ENCODE assay signal across 8 mouse cellular contexts in the genomic region with DNA sequence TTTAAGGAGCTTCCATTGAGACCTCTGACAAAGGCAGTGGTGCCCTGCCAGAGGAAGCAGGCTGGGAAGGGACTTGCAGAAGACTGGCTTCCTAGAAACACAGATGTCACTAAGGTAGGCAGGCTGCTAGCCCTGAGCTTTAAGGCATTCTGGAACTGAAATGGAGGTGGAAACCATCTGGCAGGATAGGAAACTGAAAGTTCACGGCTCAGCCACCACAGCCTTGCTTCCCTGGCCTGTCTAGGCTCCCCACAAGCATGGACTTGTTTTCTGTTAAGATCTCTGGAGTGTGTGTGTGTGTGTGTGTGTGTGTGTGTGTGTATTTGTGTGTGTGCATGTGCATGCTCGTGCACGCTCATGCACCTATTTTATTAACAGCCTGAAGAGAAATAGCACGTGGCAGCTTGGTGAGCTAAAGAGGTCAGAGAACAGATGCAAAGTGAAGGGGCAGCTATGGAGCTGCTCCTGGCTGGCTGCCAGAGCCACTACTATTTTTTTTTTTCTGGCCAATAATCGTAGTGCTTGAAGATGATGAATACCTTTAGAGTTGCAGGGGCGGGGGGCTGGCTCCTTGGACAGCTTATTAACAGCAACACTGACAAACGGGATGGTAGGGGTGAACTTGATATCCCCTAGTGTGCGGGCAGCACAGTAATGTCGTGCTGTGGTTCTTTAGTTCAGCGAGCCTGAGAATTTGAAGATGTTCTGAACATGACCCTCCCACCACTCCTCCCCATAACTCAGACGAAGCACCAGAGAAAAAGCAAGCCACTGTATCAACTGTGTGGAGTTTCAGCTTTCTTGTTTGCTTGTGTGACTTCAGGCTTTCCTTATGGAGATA.
DNase-seq lines count a peak whose midpoint lies in the region; ATAC-seq and TF ChIP-seq lines count a peak whose summit lies in the region.

No protein-coding gene starts in this region.

- peak; percentile 3 to 15 for DNase-seq in adrenal gland, postnatal 36 days
- DNase-seq in adrenal gland, adult 18-20 months (ENCODE audit: low spot score in 2 of 2), result no peak
- peak; percentile 18 for DNase-seq in thymus, postnatal 25 days
- no peak for DNase-seq in thymus, postnatal 14 days
- DNase-seq in heart, adult 18-20 months, result peak; percentile 28 to 42
- DNase-seq in kidney, adult 11 months, result peak; percentile 36
- DNase-seq in lung, postnatal 0 days (ENCODE audit: low spot score), result peak; percentile 56

- no peak for TF ChIP-seq EP300 in lung, postnatal 0 days (IDR thresholded peaks at IDR 0.05)

- peaks cover 18% of the 10 kb centered on the region for H3K4me1 ChIP-seq in lung, postnatal 0 days (ENCODE audit: insufficient read depth, low read depth, low read length)
- H3K4me1 ChIP-seq in stomach, embryonic 15.5 days, result peaks cover 38% of the 10 kb centered on the region

- no peak overlapping the region for H3K4me3 ChIP-seq in lung, postnatal 0 days (ENCODE audit: low read depth, low read length)
- no peak overlapping the region for H3K4me3 ChIP-seq in stomach, embryonic 15.5 days (replicated peaks)

- no peaks in the 10 kb centered on the region for H3K36me3 ChIP-seq in lung, postnatal 0 days (ENCODE audit: insufficient read depth, low read length)
- H3K36me3 ChIP-seq in stomach, embryonic 15.5 days, result no peaks in the 10 kb centered on the region

- no peaks in the 10 kb centered on the region for H3K9me3 ChIP-seq in lung, postnatal 0 days (ENCODE audit: low read length)
- no peaks in the 10 kb centered on the region for H3K9me3 ChIP-seq in stomach, embryonic 15.5 days

- peak overlapping the region; percentile 25; the same call in 1 of the 2 replicates for H3K4me2 ChIP-seq in lung, postnatal 0 days (replicated peaks; ENCODE audit: low read depth, low read length)
- H3K4me2 ChIP-seq in stomach, embryonic 15.5 days, result peak overlapping the region; percentile 29; the same call in 1 of the 2 replicates

- H3K9ac ChIP-seq in lung, postnatal 0 days (replicated peaks; ENCODE audit: low read depth), result no peak overlapping the region
- H3K9ac ChIP-seq in stomach, embryonic 15.5 days, result no peak overlapping the region

- 9% methylated on average over 11 of the region's 11 CpGs for WGBS in lung, postnatal 0 days
- 10% methylated on average over 11 of the region's 11 CpGs for WGBS in stomach, embryonic 15.5 days

- no peaks in the 10 kb centered on the region for H3K27me3 ChIP-seq in lung, postnatal 0 days (replicated peaks; ENCODE audit: insufficient read depth, low read length)
- no peaks in the 10 kb centered on the region for H3K27me3 ChIP-seq in stomach, embryonic 15.5 days (replicated peaks)

- ATAC-seq in lung, postnatal 0 days, result peak; percentile 25
- ATAC-seq in stomach, embryonic 15.5 days (ENCODE audit: insufficient read depth, low FRiP score, low read depth), result peak; percentile 34

- no peak overlapping the region for H3K27ac ChIP-seq in lung, postnatal 0 days (ENCODE audit: low read length)
- peak overlapping the region; percentile 94 for H3K27ac ChIP-seq in stomach, embryonic 15.5 days

- no peak for TF ChIP-seq CTCF in lung, postnatal 0 days (IDR thresholded peaks at IDR 0.05)

Comparison
In these comparisons a context has a peak if more than half of its experiments do, and no peak if none do; other contexts are left out.
1. DNase-seq: peak in adrenal gland, postnatal 36 days (2 of 2), thymus, postnatal 25 days (single experiment), heart, adult 18-20 months (2 of 2), kidney, adult 11 months (single experiment) and lung, postnatal 0 days (single experiment); none in adrenal gland, adult 18-20 months (0 of 2) and thymus, postnatal 14 days (single experiment).